Mouse (Mus musculus) neural tube, postnatal 0 days (tissue): Measurements from ENCODE around the gene Cbx8. TPM values are rescaled to one million over a fixed set of nuclear protein-coding genes. Genes with fewer than 3 reads are reported as not detected.

Experiments used
- polyA plus RNA-seq: library from polyadenylated mRNA; unstranded; fragments of >200 nt; fragmentation: Nextera tagmentation; extraction: Ambion mirVana; gene quantifications from 2 replicates; pipeline ENCODE4 v1.2.1, GENCODE M21; 2015

Gene Cbx8
- 6.8 and 7.6 TPM in 2 replicates for polyA plus RNA-seq

GRCm38 (mm10) chr11:119040600-119041324, at the start of gene Cbx8:
TSS of gene Cbx8 (minus strand) at chr11:119040969.

GRCm38 (mm10) chr11:119086144-119086971, 45.6 kb upstream of the Cbx8 start, which contains the start of gene Cbx4:
TSS of gene Cbx4 (minus strand) at chr11:119086221.

GRCm38 (mm10) chr11:119022895-119023615, 17.7 kb downstream of the Cbx8 start, which contains the start of gene Cbx2:
TSS of gene Cbx2 (plus strand) at chr11:119022962.

GRCm38 (mm10) chr11:118987999-118988398, 52.8 kb downstream of the Cbx8 start, which contains the start of gene Enpp7:
TSS of gene Enpp7 (plus strand) at chr11:118988188.

Other genes with a start within 250 kb of the Cbx8 start
- 113 and 114 TPM in 2 replicates for gene Rbfox3, start 129.4 kb downstream of the Cbx8 start, polyA plus RNA-seq
- gene Enpp7, start 52.8 kb downstream of the Cbx8 start, polyA plus RNA-seq, result not detected in 2 replicates
- 4.2 TPM in 2 replicates for gene Cbx2, start 18.0 kb downstream of the Cbx8 start, polyA plus RNA-seq
- 21.9 TPM in 2 replicates for gene Cbx4, start 45.3 kb upstream of the Cbx8 start, polyA plus RNA-seq
- 32.0 and 38.5 TPM in 2 replicates for gene Tbc1d16, start 187.5 kb upstream of the Cbx8 start, polyA plus RNA-seq
- gene Ccdc40, start 187.6 kb upstream of the Cbx8 start, polyA plus RNA-seq, result 7.6 and 8.6 TPM in 2 replicates
- gene Gaa, start 226.9 kb upstream of the Cbx8 start, polyA plus RNA-seq, result 128 and 138 TPM in 2 replicates